Comparison of ENCODE assay signal across 17 mouse cellular contexts in genomic region chr9:32882819-32883587, GRCm38 (mm10).
"Had no signal": no experiment of that assay in that cellular context is flagged by ENCODE, and none has a peak within 500 bp of the region (broad histone marks: within the 10 kb centered on the region; RNA-seq: fewer than 3 reads in every experiment).

No protein-coding gene starts in this region.

- ATAC-seq: hindbrain, postnatal 0 days; intestine, embryonic 16.5 days; liver, embryonic 12.5 days had no signal

- DNase-seq: gastrocnemius, adult 2 months; gastrocnemius, postnatal 10 days; gastrocnemius, postnatal 25 days; heart, adult 18-20 months; heart, postnatal 14 days; heart, postnatal 36 days; kidney, adult 11 months; kidney, adult 2 months; kidney, adult 9 months; kidney, postnatal 14 days; kidney, postnatal 36 days; layer of hippocampus, adult 9-11 months; layer of hippocampus, postnatal 36 days; left cerebral cortex, postnatal 4 days had no signal
